In genomic region chr6:88576495-88576894, GRCm38 (mm10) we compare ENCODE assay signal across 29 mouse cellular contexts. TPM values are rescaled to one million over a fixed set of nuclear protein-coding genes. Genes with fewer than 3 reads are reported as not detected.
DNase-seq lines count a peak whose midpoint lies in the region; ATAC-seq lines count a peak whose summit lies in the region.
"Had no signal": no experiment of that assay in that cellular context is flagged by ENCODE, and none has a peak within 500 bp of the region (broad histone marks: within the 10 kb centered on the region; RNA-seq: fewer than 3 reads in every experiment).

No protein-coding gene starts in this region.

- WGBS in forebrain, embryonic 11.5 days: 86% methylated on average over 11 of the region's 11 CpGs
- whole genome bisulfite sequencing in forebrain, embryonic 13.5 days: 88% methylated on average over 11 of the region's 11 CpGs
- 88% methylated on average over 11 of the region's 11 CpGs for WGBS in midbrain, embryonic 13.5 days

- H3K9me3 ChIP-seq in forebrain, embryonic 11.5 days (ENCODE audit: control insufficient read depth, low read length): no peaks in the 10 kb centered on the region
- H3K9me3 ChIP-seq in forebrain, embryonic 13.5 days (replicated peaks): no peaks in the 10 kb centered on the region
- H3K9me3 ChIP-seq in midbrain, embryonic 13.5 days: no peaks in the 10 kb centered on the region
- H3K9me3 ChIP-seq: forebrain, embryonic 10.5 days; limb, embryonic 10.5 days; liver, embryonic 15.5 days; lung, embryonic 15.5 days; neural tube, embryonic 13.5 days; stomach, embryonic 15.5 days had no signal

- no peak overlapping the region for H3K9ac ChIP-seq in forebrain, embryonic 11.5 days (ENCODE audit: low read length)
- no peak overlapping the region for H3K9ac ChIP-seq in forebrain, embryonic 13.5 days
- no peak overlapping the region for H3K9ac ChIP-seq in midbrain, embryonic 13.5 days (replicated peaks)
- H3K9ac ChIP-seq: heart, embryonic 12.5 days; liver, embryonic 15.5 days; lung, embryonic 15.5 days; neural tube, embryonic 13.5 days; stomach, embryonic 15.5 days had no signal

- intact Hi-C loops in left cerebral cortex, postnatal 36 days (cut with DNase I): no loop called here

- H3K4me3 ChIP-seq in forebrain, embryonic 11.5 days (ENCODE audit: low read depth, low read length): no peak overlapping the region
- no peak overlapping the region for H3K4me3 ChIP-seq in forebrain, embryonic 13.5 days
- H3K4me3 ChIP-seq in midbrain, embryonic 13.5 days (replicated peaks): no peak overlapping the region
- H3K4me3 ChIP-seq: forebrain, embryonic 10.5 days; heart, embryonic 12.5 days; limb, embryonic 10.5 days; liver, embryonic 15.5 days; lung, embryonic 15.5 days; megakaryocyte, embryonic 14.5 days; neural tube, embryonic 13.5 days; stomach, embryonic 15.5 days had no signal

- no peak for ATAC-seq in forebrain, embryonic 11.5 days (replicated peaks; ENCODE audit: low FRiP score)
- no peak for ATAC-seq in forebrain, embryonic 13.5 days
- no peak for ATAC-seq in midbrain, embryonic 13.5 days
- ATAC-seq: hindbrain, postnatal 0 days; intestine, postnatal 0 days had no signal

- no peaks in the 10 kb centered on the region for H3K4me1 ChIP-seq in forebrain, embryonic 11.5 days (replicated peaks; ENCODE audit: control insufficient read depth, insufficient read depth, low read length)
- no peaks in the 10 kb centered on the region for H3K4me1 ChIP-seq in forebrain, embryonic 13.5 days
- H3K4me1 ChIP-seq in midbrain, embryonic 13.5 days (replicated peaks): no peaks in the 10 kb centered on the region
- H3K4me1 ChIP-seq: heart, embryonic 12.5 days; limb, embryonic 10.5 days; liver, embryonic 15.5 days; lung, embryonic 15.5 days; neural tube, embryonic 13.5 days; stomach, embryonic 15.5 days had no signal

- H3K27me3 ChIP-seq in forebrain, embryonic 11.5 days (ENCODE audit: control insufficient read depth, insufficient read depth, low read length): no peaks in the 10 kb centered on the region
- H3K27me3 ChIP-seq in forebrain, embryonic 13.5 days: no peaks in the 10 kb centered on the region
- H3K27me3 ChIP-seq in midbrain, embryonic 13.5 days: no peaks in the 10 kb centered on the region
- H3K27me3 ChIP-seq: heart, embryonic 12.5 days; liver, embryonic 15.5 days; lung, embryonic 15.5 days; neural tube, embryonic 13.5 days; stomach, embryonic 15.5 days had no signal

- no peaks in the 10 kb centered on the region for H3K36me3 ChIP-seq in forebrain, embryonic 11.5 days (ENCODE audit: control insufficient read depth, insufficient read depth, low read length)
- H3K36me3 ChIP-seq in forebrain, embryonic 13.5 days (ENCODE audit: poor library complexity, severe bottlenecking): no peaks in the 10 kb centered on the region
- no peaks in the 10 kb centered on the region for H3K36me3 ChIP-seq in midbrain, embryonic 13.5 days
- H3K36me3 ChIP-seq: forebrain, embryonic 10.5 days; heart, embryonic 12.5 days; limb, embryonic 10.5 days; liver, embryonic 15.5 days; lung, embryonic 15.5 days; neural tube, embryonic 13.5 days; stomach, embryonic 15.5 days had no signal

- H3K4me2 ChIP-seq in forebrain, embryonic 11.5 days (ENCODE audit: low read depth, low read length, severe bottlenecking): no peak overlapping the region
- no peak overlapping the region for H3K4me2 ChIP-seq in forebrain, embryonic 13.5 days
- H3K4me2 ChIP-seq in midbrain, embryonic 13.5 days (replicated peaks): no peak overlapping the region
- H3K4me2 ChIP-seq: heart, embryonic 12.5 days; liver, embryonic 15.5 days; lung, embryonic 15.5 days; neural tube, embryonic 13.5 days; stomach, embryonic 15.5 days had no signal

- no peak overlapping the region for H3K27ac ChIP-seq in forebrain, embryonic 11.5 days (ENCODE audit: low read depth, low read length)
- no peak overlapping the region for H3K27ac ChIP-seq in forebrain, embryonic 13.5 days
- no peak overlapping the region for H3K27ac ChIP-seq in midbrain, embryonic 13.5 days
- H3K27ac ChIP-seq: forebrain, embryonic 10.5 days; hindbrain, postnatal 0 days; limb, embryonic 10.5 days; liver, embryonic 15.5 days; lung, embryonic 15.5 days; neural tube, embryonic 13.5 days; stomach, embryonic 15.5 days had no signal

- DNase-seq in forebrain, embryonic 11.5 days (ENCODE audit: low spot score): peak; percentile 31
- DNase-seq in left cerebral cortex, adult 18-20 months (ENCODE audit: low spot score in 2 of 2): peak; percentile 44 to 68
- DNase-seq in left cerebral cortex, postnatal 36 days (ENCODE audit: low spot score in 2 of 2): peak; percentile 66 to 71
- peak; percentile 95 for DNase-seq in telencephalon, adult 2 months (ENCODE audit: low read depth, low spot score)
- DNase-seq in kidney, adult 8-10 months: no peak
- DNase-seq in cerebellum, postnatal 4 days (ENCODE audit: low spot score in 2 of 2): no peak
- DNase-seq: adrenal gland, postnatal 25 days; cerebellum, adult 9-10 months; gastrocnemius, postnatal 14 days; heart, adult 11 months; heart, postnatal 10 days; kidney, postnatal 4 days; liver; lung, postnatal 36 days; midbrain, embryonic 14.5 days; thymus, adult 18-20 months; thymus, postnatal 36 days had no signal

RNA-seq across cellular contexts. Expression of gene Sec61a1, which starts 57.8 kb away (rescaled TPM):
- 199 and 202 TPM in 2 replicates for polyA plus RNA-seq in forebrain, embryonic 11.5 days (2014; fragmentation: Nextera tagmentation; extraction: Ambion mirVana)
- 153 and 170 TPM in 2 replicates for polyA plus RNA-seq in forebrain, embryonic 13.5 days (2015; fragmentation: Nextera tagmentation; extraction: Ambion mirVana)
- 10 to 100 TPM; 71.6 to 79.5 TPM for total RNA-seq in left cerebral cortex, adult 18-20 months (2021)
- 10 to 100 TPM; 75.3 to 78.8 TPM for total RNA-seq in left cerebral cortex, postnatal 36 days (2021)
- 172 and 176 TPM in 2 replicates for polyA plus RNA-seq in midbrain, embryonic 13.5 days (2015; fragmentation: Nextera tagmentation; extraction: Ambion mirVana)

Comparison
In these comparisons a context has a peak if more than half of its experiments do, and no peak if none do; other contexts are left out.
1. DNase-seq: peak in forebrain, embryonic 11.5 days (single experiment), left cerebral cortex, adult 18-20 months (2 of 2), left cerebral cortex, postnatal 36 days (2 of 2) and telencephalon, adult 2 months (single experiment); none in kidney, adult 8-10 months (0 of 2) and cerebellum, postnatal 4 days (0 of 2).